Mouse (Mus musculus): ENCODE data around the gene Sqstm1. TPM values are rescaled to one million over a fixed set of nuclear protein-coding genes. Genes with fewer than 3 reads are reported as not detected.

Sqstm1 gene
- polyA plus RNA-seq, 2 experiments = 120 to 214 TPM

GRCm38 (mm10) chr11:50156725-50157258 is 53.8 kb downstream of the Sqstm1 start:
- ATAC-seq (ENCODE audit: low FRiP score, low read depth) (no peak), DNase-seq (ENCODE audit: low spot score) (no peak)
- Histone ChIP-seq H3K4me2 (replicated peaks; ENCODE audit: low read depth, low read length, severe bottlenecking) (no peak overlapping the region), H3K9ac (ENCODE audit: low read depth, low read length, severe bottlenecking) (no peak overlapping the region), H3K4me1 (ENCODE audit: control insufficient read depth, insufficient read depth, low read length) (no peaks in the 10 kb centered on the region), H3K36me3 (ENCODE audit: control insufficient read depth, insufficient read depth, low read length) (peaks cover 98% of the 10 kb centered on the region), H3K27ac (replicated peaks; ENCODE audit: low read depth, low read length) (no peak overlapping the region), H3K4me3 (replicated peaks; ENCODE audit: low read length) (no peak overlapping the region), H3K9me3 (ENCODE audit: control insufficient read depth, low read length) (no peaks in the 10 kb centered on the region), H3K27me3 (ENCODE audit: control insufficient read depth, insufficient read depth, low read length) (no peaks in the 10 kb centered on the region)
- WGBS = 94% methylated on average over 16 of the region's 16 CpGs
- TF ChIP-seq POLR2A (IDR thresholded peaks at IDR 0.05; ENCODE audit: borderline replicate concordance, extremely low read depth, insufficient read depth, insufficient read length) = no peak

- no peak overlapping the region for H3K4me3 ChIP-seq (replicated peaks; ENCODE audit: low read length)
- H3K4me2 ChIP-seq (replicated peaks; ENCODE audit: low read depth, low read length, severe bottlenecking) = no peak overlapping the region
- no peaks in the 10 kb centered on the region for H3K9me3 ChIP-seq (ENCODE audit: control insufficient read depth, low read length)
- H3K4me1 ChIP-seq (ENCODE audit: control insufficient read depth, insufficient read depth, low read length) = no peaks in the 10 kb centered on the region
- H3K9ac ChIP-seq (ENCODE audit: low read depth, low read length, severe bottlenecking) = no peak overlapping the region
- DNase-seq (ENCODE audit: low spot score) (no peak), ATAC-seq (ENCODE audit: low FRiP score, low read depth) (no peak)
- H3K27ac ChIP-seq (replicated peaks; ENCODE audit: low read depth, low read length) = no peak overlapping the region
- no peak for TF ChIP-seq POLR2A (IDR thresholded peaks at IDR 0.05; ENCODE audit: borderline replicate concordance, extremely low read depth, insufficient read depth, insufficient read length)
- no peaks in the 10 kb centered on the region for H3K27me3 ChIP-seq (ENCODE audit: control insufficient read depth, insufficient read depth, low read length)
- WGBS = 89% methylated on average over 2 of the region's 2 CpGs
- H3K36me3 ChIP-seq (ENCODE audit: control insufficient read depth, insufficient read depth, low read length) = peaks cover 98% of the 10 kb centered on the region
These were observed 54.8 kb downstream of the Sqstm1 start for GRCm38 (mm10) chr11:50155785-50156184.

- whole genome bisulfite sequencing = 88% methylated on average over 12 of the region's 12 CpGs
- ATAC-seq (ENCODE audit: low FRiP score, low read depth) = no peak
These were observed 55.7 kb downstream of the Sqstm1 start for GRCm38 (mm10) chr11:50154777-50155520.

GRCm38 (mm10) chr11:50154166-50154565 is 56.5 kb downstream of the Sqstm1 start:
- WGBS = 71% methylated on average over 9 of the region's 9 CpGs

More at GRCm38 (mm10) chr11:50154777-50155520, 55.7 kb downstream of the Sqstm1 start:
- Histone ChIP-seq H3K4me1 (ENCODE audit: control insufficient read depth, insufficient read depth, low read length) (no peaks in the 10 kb centered on the region), H3K9me3 (ENCODE audit: control insufficient read depth, low read length) (no peaks in the 10 kb centered on the region), H3K4me2 (replicated peaks; ENCODE audit: low read depth, low read length, severe bottlenecking) (no peak overlapping the region), H3K4me3 (replicated peaks; ENCODE audit: low read length) (no peak overlapping the region), H3K9ac (ENCODE audit: low read depth, low read length, severe bottlenecking) (no peak overlapping the region), H3K27me3 (ENCODE audit: control insufficient read depth, insufficient read depth, low read length) (no peaks in the 10 kb centered on the region), H3K27ac (replicated peaks; ENCODE audit: low read depth, low read length) (no peak overlapping the region), H3K36me3 (ENCODE audit: control insufficient read depth, insufficient read depth, low read length) (peaks cover 98% of the 10 kb centered on the region)
- no peak for TF ChIP-seq POLR2A (IDR thresholded peaks at IDR 0.05; ENCODE audit: borderline replicate concordance, extremely low read depth, insufficient read depth, insufficient read length)
- no peak for DNase-seq (ENCODE audit: low spot score)

GRCm38 (mm10) chr11:50151374-50151773 is 59.3 kb downstream of the Sqstm1 start:
- Histone ChIP-seq H3K4me3 (replicated peaks; ENCODE audit: low read length) (no peak overlapping the region), H3K27ac (replicated peaks; ENCODE audit: low read depth, low read length) (no peak overlapping the region), H3K36me3 (ENCODE audit: control insufficient read depth, insufficient read depth, low read length) (peaks cover 95% of the 10 kb centered on the region), H3K4me1 (ENCODE audit: control insufficient read depth, insufficient read depth, low read length) (no peaks in the 10 kb centered on the region), H3K27me3 (ENCODE audit: control insufficient read depth, insufficient read depth, low read length) (no peaks in the 10 kb centered on the region), H3K9me3 (ENCODE audit: control insufficient read depth, low read length) (no peaks in the 10 kb centered on the region), H3K4me2 (replicated peaks; ENCODE audit: low read depth, low read length, severe bottlenecking) (no peak overlapping the region), H3K9ac (ENCODE audit: low read depth, low read length, severe bottlenecking) (no peak overlapping the region)
- DNase-seq (ENCODE audit: low spot score) (no peak), ATAC-seq (ENCODE audit: low FRiP score, low read depth) (no peak)
- 84% methylated on average over 3 of the region's 3 CpGs for WGBS
- no peak for TF ChIP-seq POLR2A (IDR thresholded peaks at IDR 0.05; ENCODE audit: borderline replicate concordance, extremely low read depth, insufficient read depth, insufficient read length)

More at GRCm38 (mm10) chr11:50154166-50154565, 56.5 kb downstream of the Sqstm1 start:
- Histone ChIP-seq H3K36me3 (ENCODE audit: control insufficient read depth, insufficient read depth, low read length) (peaks cover 98% of the 10 kb centered on the region), H3K27me3 (ENCODE audit: control insufficient read depth, insufficient read depth, low read length) (no peaks in the 10 kb centered on the region), H3K9me3 (ENCODE audit: control insufficient read depth, low read length) (no peaks in the 10 kb centered on the region), H3K27ac (replicated peaks; ENCODE audit: low read depth, low read length) (no peak overlapping the region), H3K4me2 (replicated peaks; ENCODE audit: low read depth, low read length, severe bottlenecking) (no peak overlapping the region), H3K4me1 (ENCODE audit: control insufficient read depth, insufficient read depth, low read length) (no peaks in the 10 kb centered on the region), H3K9ac (ENCODE audit: low read depth, low read length, severe bottlenecking) (no peak overlapping the region), H3K4me3 (replicated peaks; ENCODE audit: low read length) (no peak overlapping the region)
- DNase-seq (ENCODE audit: low spot score) (no peak), ATAC-seq (ENCODE audit: low FRiP score, low read depth) (no peak)
- no peak for TF ChIP-seq POLR2A (IDR thresholded peaks at IDR 0.05; ENCODE audit: borderline replicate concordance, extremely low read depth, insufficient read depth, insufficient read length)
